Mouse (Mus musculus): ENCODE measurements around the gene Pamr1. TPM values are rescaled to one million over a fixed set of nuclear protein-coding genes. Genes with fewer than 3 reads are reported as not detected.

The Pamr1 gene
- total RNA-seq, 2 experiments from 2014 or later: 7.4 to 8.3 TPM

GRCm38 (mm10) chr2:102598911-102599721, 49.3 kb downstream of the Pamr1 start:
- DNase-seq: peak; percentile 50 to 56

DNA sequence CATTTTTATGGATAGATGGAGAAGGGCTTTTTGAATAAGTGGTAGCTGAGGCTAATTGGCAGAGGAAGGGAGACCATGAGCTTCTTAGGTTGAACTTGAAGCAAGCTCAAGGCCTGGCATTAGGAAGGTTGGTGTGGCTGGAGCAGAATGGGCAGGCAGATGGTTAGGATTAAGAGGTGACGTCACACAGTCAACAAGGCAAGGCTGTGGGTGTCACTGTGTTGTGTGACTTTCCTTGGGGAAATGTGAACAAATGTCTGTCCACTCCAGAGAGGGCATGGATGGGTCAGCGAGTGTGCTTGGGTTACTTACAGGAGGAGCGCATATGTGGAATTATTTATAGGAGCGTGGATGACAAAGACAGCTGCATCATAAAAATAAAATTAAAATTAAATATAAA, 50.7 kb downstream of the Pamr1 start:
- DNase-seq: no peak

GRCm38 (mm10) chr2:102610485-102610884, 60.7 kb downstream of the Pamr1 start:
- DNase-seq: no peak

GRCm38 (mm10) chr2:102616637-102617036, 66.8 kb downstream of the Pamr1 start:
- no peak for DNase-seq

DNA sequence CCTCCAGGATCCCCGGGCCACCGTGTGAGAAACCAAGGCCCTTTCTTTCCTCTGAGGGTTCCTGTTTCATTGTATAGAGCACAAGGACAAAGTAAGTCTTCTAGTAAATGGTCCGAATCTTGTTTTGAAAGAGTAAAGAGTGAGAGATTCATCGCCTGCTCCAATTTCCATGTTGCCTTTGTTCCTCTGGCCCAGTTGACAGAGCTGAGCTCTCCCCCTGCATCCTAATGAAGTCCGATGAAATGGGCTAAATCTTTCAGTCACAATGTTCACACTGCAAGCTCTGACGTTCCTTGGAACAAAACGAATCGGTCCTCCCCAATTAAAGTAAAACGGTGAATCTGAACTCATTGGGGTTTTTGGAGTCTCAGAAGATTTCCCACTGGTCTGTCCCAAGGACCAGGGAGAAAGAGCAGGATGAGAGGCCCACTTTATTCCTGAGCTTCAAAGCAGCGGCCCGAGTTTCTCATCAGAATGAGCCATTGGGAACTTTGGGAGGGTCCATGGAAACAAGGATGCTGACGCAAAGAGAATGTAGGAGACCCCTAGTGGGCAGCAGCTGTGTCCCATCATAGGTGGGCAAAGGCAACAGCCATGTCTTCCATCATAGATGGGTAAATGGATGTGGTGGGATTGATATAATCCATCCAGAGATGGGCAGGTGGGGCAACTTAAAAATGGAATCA, 71.1 kb downstream of the Pamr1 start:
- DNase-seq: peak in 1 of 2 experiments; percentile 40

- no peak for DNase-seq
Measured at GRCm38 (mm10) chr2:102622176-102622575, 72.4 kb downstream of the Pamr1 start.

GRCm38 (mm10) chr2:102622943-102623342, 73.1 kb downstream of the Pamr1 start:
- no peak for DNase-seq

DNA sequence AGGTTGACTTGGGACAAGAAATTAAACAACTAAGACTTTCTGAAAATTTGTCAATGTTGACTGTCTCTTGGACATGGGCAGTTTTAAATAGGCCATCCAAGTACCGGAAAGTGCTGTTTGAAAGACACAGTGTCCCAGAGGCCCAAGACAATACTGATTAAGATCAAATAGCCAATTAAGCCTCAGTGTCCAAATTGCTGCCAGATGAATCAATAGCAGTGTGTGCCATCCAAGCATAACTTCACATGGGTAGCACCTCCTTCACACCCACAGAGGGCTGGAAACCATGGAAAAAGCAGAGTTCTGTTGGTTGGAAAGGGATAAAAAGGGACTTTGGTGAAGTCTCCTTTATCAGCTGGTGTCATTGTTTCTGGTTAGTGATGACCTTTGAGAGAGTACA, 74.7 kb downstream of the Pamr1 start:
- no peak for DNase-seq

DNA sequence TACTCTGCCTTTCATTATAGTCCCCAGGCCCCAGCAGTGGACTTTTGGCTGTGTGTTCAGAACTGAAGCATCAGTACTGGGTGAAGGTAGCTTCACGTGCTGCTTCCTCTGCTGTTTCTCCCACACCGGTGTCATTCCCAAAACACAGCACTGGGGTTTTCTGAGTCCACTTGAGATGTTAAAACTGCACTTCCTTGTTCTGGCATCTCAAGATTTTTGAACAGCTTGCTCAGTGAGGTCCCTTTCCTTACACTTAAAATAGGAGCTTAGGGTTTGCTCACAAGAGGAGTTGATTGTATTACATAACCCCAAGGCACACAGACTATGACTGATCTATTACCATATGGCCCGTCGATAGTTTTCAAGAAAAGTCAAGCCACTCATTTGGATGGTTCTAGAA, 82.5 kb downstream of the Pamr1 start:
- DNase-seq: no peak

- no peak for DNase-seq
Measured at GRCm38 (mm10) chr2:102634010-102634409, 84.2 kb downstream of the Pamr1 start.

DNA sequence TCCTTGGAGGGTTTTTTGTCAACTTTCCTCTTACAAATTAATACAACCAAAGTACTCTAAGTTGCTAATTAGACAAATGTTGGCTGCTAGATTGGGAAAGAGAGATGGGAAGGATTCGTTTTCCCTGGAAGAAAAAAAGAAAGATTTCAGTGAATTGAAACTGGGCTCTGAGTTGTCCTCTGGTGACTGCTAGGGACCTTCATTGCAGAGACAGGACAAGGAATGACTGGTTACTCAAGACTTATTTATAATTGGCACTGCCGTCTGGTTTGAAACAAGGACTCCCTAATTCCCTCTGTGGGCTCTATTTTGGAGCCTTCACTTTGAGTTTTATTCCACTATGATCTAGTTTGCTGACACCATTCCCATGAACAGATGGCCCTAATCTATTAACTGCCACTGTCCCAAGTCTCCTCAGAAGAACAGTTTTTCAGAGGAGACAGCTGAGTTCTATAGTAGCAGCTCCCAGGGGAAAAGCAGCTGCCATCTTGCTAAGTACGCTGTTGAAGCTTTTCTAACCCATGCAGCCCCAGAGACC, 85.8 kb downstream of the Pamr1 start:
- DNase-seq: no peak

GRCm38 (mm10) chr2:102636116-102636600, 86.3 kb downstream of the Pamr1 start:
- no peak for DNase-seq

- DNase-seq: no peak
Measured at GRCm38 (mm10) chr2:102638140-102638539, 88.3 kb downstream of the Pamr1 start.

DNA sequence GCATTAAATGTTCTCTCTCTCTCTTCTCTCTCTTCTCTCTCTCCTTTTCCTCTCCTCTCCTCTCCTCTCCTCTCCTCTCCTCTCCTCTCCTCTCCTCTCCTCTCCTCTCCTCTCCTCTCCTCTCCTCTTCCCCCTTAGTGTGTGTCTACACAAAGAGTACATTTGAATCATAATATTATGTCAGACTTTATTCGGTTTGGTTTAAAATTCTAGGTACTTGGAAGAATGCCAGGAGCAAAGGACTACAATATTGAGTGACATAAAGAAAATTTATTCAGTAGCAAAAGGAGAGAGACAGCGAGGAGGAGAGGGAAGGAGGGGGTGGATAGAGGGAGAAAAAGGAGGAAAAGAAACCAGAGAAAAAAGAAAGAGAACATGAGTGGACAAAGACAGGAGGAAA, 88.9 kb downstream of the Pamr1 start:
- DNase-seq: no peak

- DNase-seq: peak; percentile 47 to 73
Measured at GRCm38 (mm10) chr2:102648845-102649500, 99.2 kb downstream of the Pamr1 start.

- no peak for DNase-seq
Measured at GRCm38 (mm10) chr2:102650322-102650721, 100.5 kb downstream of the Pamr1 start.

GRCm38 (mm10) chr2:102655966-102656725, 106.3 kb downstream of the Pamr1 start:
- DNase-seq: no peak

- DNase-seq: peak in 1 of 2 experiments; percentile 52
Measured at GRCm38 (mm10) chr2:102657726-102658125, 107.9 kb downstream of the Pamr1 start.

DNA sequence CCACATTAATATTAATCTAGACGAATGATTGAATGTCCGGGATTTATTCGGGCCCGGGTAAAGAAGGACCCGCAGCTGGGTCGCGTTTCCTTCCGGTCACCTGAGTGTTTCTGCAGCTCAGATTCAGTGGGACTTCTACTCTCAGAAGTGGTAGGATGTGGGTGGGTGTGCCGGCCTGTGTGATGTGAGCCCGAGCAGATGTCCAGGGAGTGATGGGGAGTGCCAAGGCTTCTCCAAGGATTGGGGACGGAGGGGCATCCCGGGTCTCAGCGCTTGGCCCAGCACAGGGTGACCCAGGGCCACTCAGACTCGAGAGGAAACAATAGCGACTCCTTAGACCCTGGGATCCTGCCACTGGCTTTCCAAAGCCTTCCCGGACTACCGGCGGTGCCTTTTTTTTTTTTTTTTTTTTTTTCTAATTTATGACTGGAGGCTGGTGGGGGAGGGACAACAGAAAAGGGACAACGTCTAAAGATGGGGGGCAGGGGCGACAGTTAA, 108.4 kb downstream of the Pamr1 start, which contains the start of gene Slc1a2:
TSS of gene Slc1a2 (plus strand) at position 497 of the 498 bp plus-strand sequence.
- DNase-seq: peak; percentile 60 to 73

DNA sequence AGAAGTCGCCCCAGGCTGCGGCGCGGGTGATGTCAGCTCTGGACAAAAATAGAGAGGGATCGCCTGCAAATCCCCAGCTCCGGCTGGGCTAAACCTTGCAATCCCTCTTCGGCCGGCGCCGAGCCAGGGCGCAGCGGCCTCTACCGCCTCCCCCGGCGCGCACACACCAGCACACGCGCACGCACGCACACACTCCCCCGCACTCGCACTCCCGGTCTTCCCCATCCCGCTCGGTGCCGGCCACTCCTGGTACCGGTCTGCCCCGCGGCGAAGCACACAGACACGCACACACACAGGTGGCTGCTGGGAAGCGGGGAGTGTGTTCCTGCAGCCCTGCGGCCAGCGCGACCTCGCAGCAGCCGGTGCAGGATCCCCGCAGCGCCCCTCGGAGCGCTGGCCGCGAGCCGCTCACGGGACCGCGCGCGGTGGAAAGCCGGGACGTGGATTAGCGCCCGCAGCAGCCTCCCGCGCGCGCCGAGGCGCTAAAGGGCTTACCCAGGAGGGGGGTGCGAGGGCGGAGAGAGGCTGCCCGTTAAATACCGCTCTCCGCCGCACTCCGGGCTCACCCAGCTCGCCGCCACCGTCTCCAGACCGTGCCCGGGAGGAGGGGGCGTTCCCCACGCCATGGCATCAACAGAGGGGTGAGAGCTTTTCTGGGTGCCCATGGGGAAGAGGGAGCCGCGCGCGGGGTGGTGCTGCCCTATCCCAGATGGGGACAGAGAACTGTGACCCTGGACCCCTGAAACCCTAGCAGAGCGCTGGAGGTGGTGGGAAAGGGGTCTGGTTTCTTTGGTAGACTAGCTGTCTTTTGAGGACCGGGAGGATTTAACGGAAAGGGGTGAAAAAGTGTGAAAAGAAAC, 109.1 kb downstream of the Pamr1 start:
- DNase-seq: peak; percentile 74 to 75

- no peak for DNase-seq
Measured at GRCm38 (mm10) chr2:102659521-102659830, 109.7 kb downstream of the Pamr1 start.

All from layer of hippocampus, postnatal 36 days (tissue).